Mouse (Mus musculus) limb, embryonic 13.5 days (tissue): ENCODE results near the gene Reep6. TPM values are rescaled to one million over a fixed set of nuclear protein-coding genes. Genes with fewer than 3 reads are reported as not detected.
A peak's percentile ranks its signal among the peaks of the same experiment; 100 is the strongest.

Source experiments
- ATAC-seq: fragments of 200-750 bp; cut with Nextera tagmentation; 2 replicates; pipeline ENCODE4 v1.8.0; 2017; ENCODE audit warnings: low read depth, moderate number of reproducible peaks, moderate TSS enrichment; ENCODE audit not compliant: low FRiP score
- H3K27ac ChIP-seq: fragments of 300-500 bp; sonication (generic); 2 replicates; pipeline ENCODE4 v1.5.1; 2015; ENCODE audit warnings: inconsistent platforms, mild to moderate bottlenecking, moderate library complexity
- H3K27me3 ChIP-seq: fragments of 300-500 bp; sonication (generic); 2 replicates; pipeline ENCODE4 v1.6.1; 2015; ENCODE audit warnings: mild to moderate bottlenecking, inconsistent platforms
- H3K36me3 ChIP-seq: fragments of 300-500 bp; sonication (generic); 2 replicates; pipeline ENCODE4 v1.6.1; 2015; ENCODE audit warnings: inconsistent platforms, mild to moderate bottlenecking, moderate library complexity
- H3K4me1 ChIP-seq: fragments of 300-500 bp; sonication (generic); 2 replicates; pipeline ENCODE4 v1.6.1; 2015; ENCODE audit warnings: inconsistent platforms
- H3K4me2 ChIP-seq: fragments of 300-500 bp; sonication (generic); replicated peaks from 2 replicates; pipeline ENCODE4 v1.6.1; 2015; ENCODE audit warnings: inconsistent platforms, mild to moderate bottlenecking, moderate library complexity
- H3K4me3 ChIP-seq: fragments of 300-500 bp; sonication (generic); 2 replicates; pipeline ENCODE4 v1.5.1; 2015; ENCODE audit warnings: moderate library complexity, mild to moderate bottlenecking, inconsistent platforms
- H3K9ac ChIP-seq: fragments of 300-500 bp; sonication (generic); 2 replicates; pipeline ENCODE4 v1.6.1; 2015; ENCODE audit warnings: mild to moderate bottlenecking, inconsistent platforms
- H3K9me3 ChIP-seq: fragments of 300-500 bp; sonication (generic); 2 replicates; pipeline ENCODE4 v1.6.1; 2016; ENCODE audit warnings: inconsistent platforms
- WGBS: fragments of 180-500 bp; shearing (Covaris S2); methylation state at CpG from one replicate; pipeline ENCODE4 v1.1.7; 2015; 5-methylcytosine and 5-hydroxymethylcytosine counted together
- polyA plus RNA-seq: library from polyadenylated mRNA; unstranded; fragments of >200 nt; fragmentation: Nextera tagmentation; extraction: Ambion mirVana; gene quantifications from 2 replicates; pipeline ENCODE4 v1.2.1, GENCODE M21; 2015

Reep6 gene
- polyA plus RNA-seq, 1 experiment from 2014 or later: 6.3 TPM

DNA sequence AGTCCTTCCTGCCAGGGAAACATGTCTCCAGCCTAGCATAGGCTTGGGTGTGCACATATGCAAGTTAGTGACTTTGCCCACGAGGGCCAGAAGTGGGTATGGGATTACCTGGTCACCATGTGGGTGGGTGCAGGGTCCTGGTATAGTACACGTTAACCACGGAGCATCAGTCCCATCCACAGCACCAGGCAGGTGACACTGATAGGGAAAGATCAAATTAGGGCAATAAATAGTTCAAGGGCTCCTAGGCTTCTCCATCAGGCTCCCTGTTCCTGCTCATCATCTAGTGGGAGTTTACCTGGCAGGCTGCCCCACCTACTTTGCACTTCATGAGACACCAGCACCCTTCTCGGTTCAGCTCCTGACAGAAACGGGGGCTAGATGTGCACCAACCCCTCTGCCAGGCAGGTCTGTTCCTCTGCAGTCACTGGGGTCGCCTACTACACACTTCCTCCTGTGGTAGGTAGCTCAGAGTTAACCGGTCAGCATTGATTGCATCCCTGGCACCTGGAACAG lies 34.9 kb upstream of the Reep6 start:
- Histone ChIP-seq H3K4me1 (peaks cover 50% of the 10 kb centered on the region), H3K27ac (peak overlapping the region; percentile 63; the same call in 1 of the 2 replicates), H3K9ac (0 out of 2 replicates have a peak overlapping the region, but pooled peaks have one; percentile 62), H3K4me2 (no peak overlapping the region), H3K27me3 (peaks cover 33% of the 10 kb centered on the region), H3K4me3 (no peak overlapping the region; the same call in 1 of the 2 replicates), H3K9me3 (no peaks in the 10 kb centered on the region), H3K36me3 (peaks cover 21% of the 10 kb centered on the region)
- WGBS: 40% methylated on average over 7 of the region's 7 CpGs
- no peak for ATAC-seq

- Histone ChIP-seq H3K4me1 (peaks cover 50% of the 10 kb centered on the region), H3K4me2 (peak within 1 kb of the TSS; percentile 71), H3K27me3 (peaks cover 43% of the 10 kb centered on the region), H3K36me3 (peaks cover 21% of the 10 kb centered on the region), H3K27ac (peak within 1 kb of the TSS; percentile 63), H3K4me3 (peak within 1 kb of the TSS; percentile 45), H3K9ac (peak within 1 kb of the TSS; percentile 62), H3K9me3 (no peaks in the 10 kb centered on the region)
- peak; percentile 65 for ATAC-seq
- WGBS: under 1% methylated on average over 26 of the region's 26 CpGs
Observed at GRCm38 (mm10) chr10:80295618-80296425, 33.9 kb upstream of the Reep6 start, which contains the start of gene Apc2. Apc2 (plus strand) TSS chr10:80295977.

DNA sequence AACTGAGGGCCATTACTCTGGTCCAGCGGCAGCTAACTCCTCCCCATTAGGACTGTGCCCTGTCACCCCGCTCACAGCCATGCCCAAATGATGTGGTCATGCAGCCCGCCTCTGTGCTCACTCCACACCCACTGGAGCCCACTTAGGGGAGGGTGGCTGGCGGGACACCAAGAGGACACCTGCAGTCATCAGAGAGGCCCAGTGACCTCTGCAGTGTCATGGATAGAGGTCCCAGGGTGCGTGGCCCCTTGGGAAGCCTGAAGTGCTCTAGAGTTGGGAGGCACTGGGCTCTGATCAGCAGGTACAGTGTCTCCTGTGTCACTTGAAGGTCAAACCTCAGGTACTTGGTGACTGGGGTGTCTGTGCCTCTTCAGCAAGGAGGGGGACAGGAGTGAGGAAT lies 32.9 kb upstream of the Reep6 start:
- H3K36me3 ChIP-seq: peaks cover 21% of the 10 kb centered on the region
- H3K27ac ChIP-seq: peak overlapping the region; percentile 28; the same call in 1 of the 2 replicates
- no peak for ATAC-seq
- WGBS: 88% methylated on average over 5 of the region's 5 CpGs
- peak overlapping the region; percentile 62 for H3K9ac ChIP-seq
- peak overlapping the region; percentile 45; the same call in 1 of the 2 replicates for H3K4me3 ChIP-seq
- H3K9me3 ChIP-seq: no peaks in the 10 kb centered on the region
- peaks cover 53% of the 10 kb centered on the region for H3K27me3 ChIP-seq
- H3K4me1 ChIP-seq: peaks cover 49% of the 10 kb centered on the region
- peak overlapping the region; percentile 71 for H3K4me2 ChIP-seq

DNA sequence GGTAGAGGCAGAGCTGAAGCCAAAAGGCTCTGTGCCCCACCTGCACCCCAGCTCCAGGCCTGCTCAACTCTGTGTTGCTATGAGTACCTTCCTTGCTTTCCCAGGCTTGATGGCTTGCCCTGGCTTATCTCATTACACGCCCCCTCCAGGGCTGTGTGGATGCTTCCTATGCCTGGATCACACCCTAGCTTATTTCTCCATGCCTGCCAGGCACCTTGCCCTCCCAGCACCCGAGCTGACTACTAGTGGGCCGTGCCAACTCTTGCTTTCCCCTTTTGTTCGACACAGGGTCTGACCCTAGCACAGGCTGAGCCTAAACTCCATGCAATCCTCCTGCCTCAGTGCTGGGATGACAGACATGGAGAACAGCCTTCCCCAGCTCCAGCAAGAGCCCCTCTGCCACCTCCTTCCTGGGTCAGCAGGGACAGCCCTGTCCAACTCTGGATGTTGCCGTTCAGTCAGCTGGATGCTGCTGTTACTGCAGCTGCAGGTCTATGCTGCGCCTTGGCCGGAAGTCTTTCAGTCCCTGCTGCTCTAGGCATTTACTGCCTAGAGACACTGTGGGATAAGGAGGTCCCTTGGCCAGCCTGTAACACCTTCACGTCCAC lies 32.1 kb upstream of the Reep6 start:
- no peak for ATAC-seq
- Histone ChIP-seq H3K4me3 (no peak overlapping the region), H3K27ac (no peak overlapping the region), H3K36me3 (peaks cover 21% of the 10 kb centered on the region), H3K4me1 (peaks cover 53% of the 10 kb centered on the region), H3K9me3 (no peaks in the 10 kb centered on the region), H3K4me2 (no peak overlapping the region), H3K27me3 (peaks cover 61% of the 10 kb centered on the region), H3K9ac (no peak overlapping the region)
- 67% methylated on average over 8 of the region's 8 CpGs for WGBS

- H3K27ac ChIP-seq: no peak overlapping the region
- 0 out of 2 replicates have a peak, but pooled peaks have one; percentile 20 for ATAC-seq
- peaks cover 14% of the 10 kb centered on the region for H3K36me3 ChIP-seq
- peaks cover 45% of the 10 kb centered on the region for H3K4me1 ChIP-seq
- peak overlapping the region; percentile 58 for H3K9ac ChIP-seq
- peak overlapping the region; percentile 37 for H3K4me3 ChIP-seq
- peak overlapping the region; percentile 59 for H3K4me2 ChIP-seq
- WGBS: 4% methylated on average over 26 of the region's 26 CpGs
- H3K27me3 ChIP-seq: peaks cover 71% of the 10 kb centered on the region
- no peaks in the 10 kb centered on the region for H3K9me3 ChIP-seq
Observed at GRCm38 (mm10) chr10:80298571-80299281, 31.0 kb upstream of the Reep6 start.

GRCm38 (mm10) chr10:80299301-80299700 lies 30.5 kb upstream of the Reep6 start:
- Histone ChIP-seq H3K4me2 (peak overlapping the region; percentile 59), H3K27ac (no peak overlapping the region), H3K4me3 (peak overlapping the region; percentile 37), H3K9ac (peak overlapping the region; percentile 58), H3K4me1 (peaks cover 40% of the 10 kb centered on the region), H3K9me3 (no peaks in the 10 kb centered on the region), H3K36me3 (peaks cover 8% of the 10 kb centered on the region), H3K27me3 (peaks cover 77% of the 10 kb centered on the region)
- 14% methylated on average over 15 of the region's 15 CpGs for WGBS
- no peak for ATAC-seq

- Histone ChIP-seq H3K4me3 (no peak overlapping the region), H3K36me3 (peaks cover 3% of the 10 kb centered on the region), H3K9me3 (no peaks in the 10 kb centered on the region), H3K27me3 (peaks cover 82% of the 10 kb centered on the region), H3K4me1 (peaks cover 37% of the 10 kb centered on the region), H3K4me2 (peak overlapping the region; percentile 59; the same call in 1 of the 2 replicates), H3K27ac (no peak overlapping the region), H3K9ac (no peak overlapping the region)
- no peak for ATAC-seq
- WGBS: 54% methylated on average over 10 of the region's 10 CpGs
Observed at GRCm38 (mm10) chr10:80299824-80300223, 29.9 kb upstream of the Reep6 start.

DNA sequence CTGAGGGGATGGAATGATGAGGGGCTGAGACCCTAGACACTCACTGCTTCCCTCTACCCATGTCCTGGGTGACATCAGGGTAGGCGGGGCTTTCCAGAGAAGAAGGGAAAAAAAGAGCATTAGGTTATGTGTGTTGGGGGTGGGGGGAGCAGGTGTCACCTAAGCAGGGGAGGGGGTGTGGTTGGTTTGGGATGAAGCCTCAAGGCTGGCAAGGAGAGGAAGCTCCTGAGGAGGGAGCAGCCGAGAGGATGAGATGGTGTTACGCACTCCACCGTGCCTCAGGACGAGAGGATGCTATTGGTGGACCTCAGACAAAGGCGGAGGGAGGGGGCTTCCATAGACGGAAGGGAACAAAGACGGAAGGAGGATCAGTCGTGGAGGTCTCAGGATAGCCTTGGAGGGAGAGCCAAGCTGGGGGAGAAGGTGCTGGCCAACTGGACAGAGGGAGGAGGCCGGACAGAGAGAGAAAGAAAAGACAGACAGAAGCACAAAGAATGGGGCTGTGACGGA lies 29.0 kb upstream of the Reep6 start:
- 25% methylated on average over 11 of the region's 11 CpGs for WGBS
- Histone ChIP-seq H3K36me3 (no peaks in the 10 kb centered on the region), H3K4me1 (peaks cover 28% of the 10 kb centered on the region), H3K4me3 (no peak overlapping the region), H3K27me3 (peaks cover 91% of the 10 kb centered on the region), H3K9ac (no peak overlapping the region; the same call in 1 of the 2 replicates), H3K9me3 (no peaks in the 10 kb centered on the region), H3K27ac (no peak overlapping the region), H3K4me2 (no peak overlapping the region)
- ATAC-seq: no peak

- Histone ChIP-seq H3K4me3 (no peak overlapping the region), H3K27me3 (peaks cover 98% of the 10 kb centered on the region), H3K4me2 (no peak overlapping the region), H3K27ac (no peak overlapping the region), H3K4me1 (peaks cover 22% of the 10 kb centered on the region), H3K9me3 (no peaks in the 10 kb centered on the region), H3K9ac (peak overlapping the region; percentile 4; the same call in 1 of the 2 replicates), H3K36me3 (no peaks in the 10 kb centered on the region)
- no peak for ATAC-seq
- WGBS: 78% methylated on average over 10 of the region's 10 CpGs
Observed at GRCm38 (mm10) chr10:80301256-80302081, 28.3 kb upstream of the Reep6 start.

- no peaks in the 10 kb centered on the region for H3K36me3 ChIP-seq
- peaks cover 99% of the 10 kb centered on the region for H3K27me3 ChIP-seq
- peaks cover 16% of the 10 kb centered on the region; the same call in 1 of the 2 replicates for H3K4me1 ChIP-seq
- ATAC-seq: no peak
- H3K9me3 ChIP-seq: no peaks in the 10 kb centered on the region
- H3K4me2 ChIP-seq: no peak overlapping the region
- no peak overlapping the region for H3K9ac ChIP-seq
- no peak overlapping the region for H3K4me3 ChIP-seq
- H3K27ac ChIP-seq: no peak overlapping the region
- 54% methylated on average over 5 of the region's 5 CpGs for WGBS
Observed at GRCm38 (mm10) chr10:80302082-80302355, 27.7 kb upstream of the Reep6 start.

DNA sequence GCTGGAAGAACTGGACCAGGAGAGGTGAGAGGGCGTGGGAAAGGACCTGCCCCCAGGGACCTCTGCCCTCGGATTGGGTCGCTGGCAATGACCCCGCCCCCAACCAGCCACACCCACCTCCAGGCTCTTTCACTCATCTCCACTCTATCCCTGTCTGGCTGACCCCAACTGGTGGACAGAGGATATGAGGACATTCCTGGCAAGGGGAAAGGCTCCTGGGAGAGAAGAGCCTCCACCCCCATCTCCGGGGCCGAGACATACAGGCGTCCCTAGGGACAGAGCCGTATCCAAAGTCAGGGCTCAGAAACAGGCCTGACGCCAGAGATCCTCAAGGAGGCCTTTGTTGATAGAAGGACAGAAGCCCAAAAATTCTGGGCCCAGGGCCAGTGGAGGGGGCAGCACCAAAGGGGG lies 27.3 kb upstream of the Reep6 start:
- Histone ChIP-seq H3K27ac (no peak overlapping the region), H3K4me1 (peaks cover 16% of the 10 kb centered on the region; the same call in 1 of the 2 replicates), H3K36me3 (no peaks in the 10 kb centered on the region), H3K9me3 (no peaks in the 10 kb centered on the region), H3K4me3 (no peak overlapping the region), H3K4me2 (no peak overlapping the region), H3K9ac (no peak overlapping the region), H3K27me3 (peaks cover 99% of the 10 kb centered on the region)
- WGBS: 11% methylated on average over 9 of the region's 9 CpGs
- ATAC-seq: no peak
